ENCODE assay signal across 25 mouse cellular contexts in genomic region chr6:32807771-32808170, GRCm38 (mm10).
"Had no signal": no experiment of that assay in that cellular context is flagged by ENCODE, and none has a peak within 500 bp of the region (broad histone marks: within the 10 kb centered on the region; RNA-seq: fewer than 3 reads in every experiment).

No protein-coding gene starts in this region.

- H3K36me3 ChIP-seq: hindbrain, embryonic 15.5 days had no signal

- ATAC-seq: hindbrain, postnatal 0 days; intestine, embryonic 16.5 days; liver, embryonic 12.5 days had no signal

- H3K27ac ChIP-seq: heart, embryonic 13.5 days; heart, embryonic 15.5 days; hindbrain, embryonic 13.5 days; hindbrain, embryonic 15.5 days; hindbrain, postnatal 0 days; kidney, embryonic 15.5 days; kidney, postnatal 0 days; limb, embryonic 13.5 days; limb, embryonic 15.5 days; liver, embryonic 12.5 days; liver, embryonic 14.5 days had no signal

- H3K4me3 ChIP-seq: heart, embryonic 13.5 days; heart, embryonic 15.5 days; hindbrain, embryonic 13.5 days; hindbrain, embryonic 15.5 days; kidney, embryonic 15.5 days; limb, embryonic 13.5 days; limb, embryonic 15.5 days; liver, embryonic 12.5 days had no signal

- H3K4me1 ChIP-seq: hindbrain, embryonic 15.5 days; kidney, embryonic 15.5 days; limb, embryonic 15.5 days; liver, embryonic 12.5 days had no signal

- H3K4me2 ChIP-seq: heart, embryonic 11.5 days; heart, embryonic 13.5 days; heart, embryonic 15.5 days; hindbrain, embryonic 13.5 days; hindbrain, embryonic 15.5 days; kidney, embryonic 15.5 days; limb, embryonic 13.5 days; limb, embryonic 15.5 days; liver, embryonic 12.5 days had no signal

- H3K9ac ChIP-seq: heart, embryonic 13.5 days; heart, embryonic 15.5 days; hindbrain, embryonic 13.5 days; hindbrain, embryonic 15.5 days; kidney, embryonic 15.5 days; limb, embryonic 13.5 days; limb, embryonic 15.5 days; liver, embryonic 12.5 days; liver, embryonic 14.5 days had no signal

- DNase-seq: gastrocnemius, postnatal 14 days; gastrocnemius, postnatal 36 days; heart, adult 18-20 months; heart, postnatal 14 days; kidney, adult 11 months; kidney, adult 2 months; kidney, adult 9 months; kidney, postnatal 14 days; kidney, postnatal 36 days; layer of hippocampus, adult 9-11 months; layer of hippocampus, postnatal 36 days; left cerebral cortex, postnatal 4 days had no signal

- H3K27me3 ChIP-seq: heart, embryonic 13.5 days; heart, embryonic 15.5 days; hindbrain, embryonic 13.5 days; hindbrain, embryonic 15.5 days; kidney, embryonic 15.5 days; limb, embryonic 13.5 days; limb, embryonic 15.5 days; liver, embryonic 12.5 days had no signal

- H3K9me3 ChIP-seq: heart, embryonic 13.5 days; heart, embryonic 15.5 days; hindbrain, embryonic 13.5 days; hindbrain, embryonic 15.5 days; kidney, embryonic 15.5 days; limb, embryonic 13.5 days; limb, embryonic 15.5 days; liver, embryonic 12.5 days had no signal
